Mouse (Mus musculus) embryonic facial prominence, embryonic 14.5 days (tissue): ENCODE results near the gene Sec16b. TPM values are rescaled to one million over a fixed set of nuclear protein-coding genes. Genes with fewer than 3 reads are reported as not detected.

Source experiments
- ATAC-seq: fragments of 200-750 bp; cut with Nextera tagmentation; 2 replicates; pipeline ENCODE4 v1.8.0; 2017; ENCODE audit warnings: low read depth, moderate number of reproducible peaks, moderate TSS enrichment
- DNase-seq: peaks from one replicate; pipeline ENCODE4 v3.0.0-alpha.2; 2015; ENCODE audit warnings: low spot score
- H3K27ac ChIP-seq: fragments of 300-500 bp; sonication (generic); replicated peaks from 2 replicates; pipeline ENCODE4 v1.5.1; 2014; ENCODE audit warnings: low read depth, mild to moderate bottlenecking, low read length, moderate library complexity
- H3K27me3 ChIP-seq: fragments of 300-500 bp; sonication (generic); replicated peaks from 2 replicates; pipeline ENCODE4 v1.6.1; 2014; ENCODE audit warnings: low read length; ENCODE audit not compliant: control insufficient read depth, insufficient read depth
- H3K36me3 ChIP-seq: fragments of 300-500 bp; sonication (generic); 2 replicates; pipeline ENCODE4 v1.6.1; 2014; ENCODE audit warnings: low read length, mixed read lengths; ENCODE audit not compliant: control insufficient read depth, insufficient read depth
- H3K4me1 ChIP-seq: fragments of 300-500 bp; sonication (generic); 2 replicates; pipeline ENCODE4 v1.6.1; 2014; ENCODE audit warnings: antibody characterized with exemption, low read length; ENCODE audit not compliant: control insufficient read depth, insufficient read depth
- H3K4me2 ChIP-seq: fragments of 300-500 bp; sonication (generic); 2 replicates; pipeline ENCODE4 v1.6.1; 2014; ENCODE audit warnings: low read depth, mild to moderate bottlenecking, low read length, moderate library complexity, mixed read lengths
- H3K4me3 ChIP-seq: fragments of 300-500 bp; sonication (generic); 2 replicates; pipeline ENCODE4 v1.5.1; 2014; ENCODE audit warnings: low read depth, mild to moderate bottlenecking, low read length
- H3K9ac ChIP-seq: fragments of 300-500 bp; sonication (generic); 2 replicates; pipeline ENCODE4 v1.6.1; 2014; ENCODE audit warnings: low read depth, mild to moderate bottlenecking, low read length, moderate library complexity, mixed read lengths
- H3K9me3 ChIP-seq: fragments of 300-500 bp; sonication (generic); 2 replicates; pipeline ENCODE4 v1.6.1; 2016; ENCODE audit warnings: low read length; ENCODE audit not compliant: control insufficient read depth
- WGBS: fragments of 180-500 bp; shearing (Covaris S2); extraction: QIAGEN DNeasy Blood & Tissue Kit; methylation state at CpG from one replicate; pipeline ENCODE4 v1.1.7; 2014; 5-methylcytosine and 5-hydroxymethylcytosine counted together
- polyA plus RNA-seq: library from polyadenylated mRNA; unstranded; fragments of >200 nt; fragmentation: Nextera tagmentation; extraction: Ambion mirVana; gene quantifications from 2 replicates; pipeline ENCODE4 v1.2.1, GENCODE M21; 2014

Gene Sec16b
- 8.0 and 9.8 TPM in 2 replicates for polyA plus RNA-seq

GRCm38 (mm10) chr1:157506522-157506921 lies at the start of gene Sec16b:
Gene Sec16b, plus strand, starts transcription at chr1:157506728.
- H3K4me3 ChIP-seq, result peak within 1 kb of the TSS; percentile 8; the same call in 1 of the 2 replicates

GRCm38 (mm10) chr1:157457789-157458188 lies 48.7 kb upstream of the Sec16b start:
- Histone ChIP-seq H3K4me1 (no peaks in the 10 kb centered on the region), H3K27me3 (no peaks in the 10 kb centered on the region), H3K36me3 (no peaks in the 10 kb centered on the region), H3K9ac (no peak overlapping the region), H3K27ac (peak overlapping the region; percentile 48; the same call in 1 of the 2 replicates), H3K4me2 (peak overlapping the region; percentile 60; the same call in 1 of the 2 replicates), H3K9me3 (no peaks in the 10 kb centered on the region), H3K4me3 (peak overlapping the region; percentile 34; the same call in 1 of the 2 replicates)
- ATAC-seq (peak; percentile 45; the same call in 1 of the 2 replicates), DNase-seq (no peak)
- WGBS, result 81% methylated on average over 3 of the region's 3 CpGs

More at GRCm38 (mm10) chr1:157506522-157506921, at the start of gene Sec16b:
- Histone ChIP-seq H3K9me3 (no peaks in the 10 kb centered on the region), H3K27ac (peak within 1 kb of the TSS; percentile 35), H3K4me1 (peaks cover 5% of the 10 kb centered on the region; the same call in 1 of the 2 replicates), H3K27me3 (no peaks in the 10 kb centered on the region; the same call in 1 of the 2 replicates), H3K4me2 (peak within 1 kb of the TSS; percentile 36), H3K36me3 (no peaks in the 10 kb centered on the region), H3K9ac (peak within 1 kb of the TSS; percentile 32)
- peak; percentile 85 for DNase-seq
- peak; percentile 45; the same call in 1 of the 2 replicates for ATAC-seq
- 13% methylated on average over 5 of the region's 5 CpGs for WGBS

- Histone ChIP-seq H3K4me2 (peak within 1 kb of the TSS; percentile 60), H3K27ac (peak within 1 kb of the TSS; percentile 48), H3K9ac (peak within 1 kb of the TSS; percentile 60), H3K36me3 (no peaks in the 10 kb centered on the region), H3K4me1 (no peaks in the 10 kb centered on the region), H3K4me3 (peak within 1 kb of the TSS; percentile 34), H3K9me3 (no peaks in the 10 kb centered on the region), H3K27me3 (no peaks in the 10 kb centered on the region)
- peak; percentile 89 for ATAC-seq
- 12% methylated on average over 21 of the region's 29 CpGs for WGBS
- DNase-seq, result peak; percentile 89
Measured at GRCm38 (mm10) chr1:157458421-157459208, 47.9 kb upstream of the Sec16b start, which contains the start of gene Cryzl2. Gene Cryzl2, plus strand, starts transcription at chr1:157458577.

GRCm38 (mm10) chr1:157459904-157460303 lies 46.6 kb upstream of the Sec16b start:
- DNase-seq (peak; percentile 79), ATAC-seq (0 out of 2 replicates have a peak, but pooled peaks have one; percentile 30)
- Histone ChIP-seq H3K36me3 (no peaks in the 10 kb centered on the region), H3K4me2 (no peak overlapping the region), H3K9me3 (no peaks in the 10 kb centered on the region), H3K9ac (no peak overlapping the region), H3K27ac (no peak overlapping the region), H3K4me1 (no peaks in the 10 kb centered on the region), H3K4me3 (no peak overlapping the region), H3K27me3 (no peaks in the 10 kb centered on the region)
- 85% methylated on average over 5 of the region's 5 CpGs for WGBS

GRCm38 (mm10) chr1:157461276-157461675 lies 45.3 kb upstream of the Sec16b start:
- Histone ChIP-seq H3K27ac (no peak overlapping the region), H3K9me3 (no peaks in the 10 kb centered on the region), H3K36me3 (no peaks in the 10 kb centered on the region), H3K4me2 (no peak overlapping the region), H3K9ac (no peak overlapping the region), H3K27me3 (no peaks in the 10 kb centered on the region), H3K4me3 (no peak overlapping the region), H3K4me1 (no peaks in the 10 kb centered on the region)
- DNase-seq, result no peak
- WGBS, result 96% methylated on average over 5 of the region's 5 CpGs
- no peak for ATAC-seq

GRCm38 (mm10) chr1:157462336-157462735 lies 44.2 kb upstream of the Sec16b start:
- no peaks in the 10 kb centered on the region for H3K36me3 ChIP-seq
- DNase-seq, result no peak
- H3K27me3 ChIP-seq, result no peaks in the 10 kb centered on the region
- H3K9ac ChIP-seq, result no peak overlapping the region
- WGBS, result 62% methylated on average over 3 of the region's 3 CpGs
- peak; percentile 13; the same call in 1 of the 2 replicates for ATAC-seq
- H3K4me2 ChIP-seq, result no peak overlapping the region
- H3K4me3 ChIP-seq, result no peak overlapping the region
- no peaks in the 10 kb centered on the region for H3K4me1 ChIP-seq
- H3K27ac ChIP-seq, result no peak overlapping the region
- no peaks in the 10 kb centered on the region for H3K9me3 ChIP-seq

GRCm38 (mm10) chr1:157465194-157465593 lies 41.3 kb upstream of the Sec16b start:
- Histone ChIP-seq H3K4me2 (no peak overlapping the region), H3K9ac (no peak overlapping the region), H3K27ac (no peak overlapping the region), H3K4me1 (no peaks in the 10 kb centered on the region), H3K27me3 (no peaks in the 10 kb centered on the region), H3K4me3 (no peak overlapping the region), H3K36me3 (no peaks in the 10 kb centered on the region), H3K9me3 (no peaks in the 10 kb centered on the region)
- DNase-seq (no peak), ATAC-seq (no peak)
- 75% methylated on average over 3 of the region's 3 CpGs for WGBS

- Histone ChIP-seq H3K9me3 (no peaks in the 10 kb centered on the region), H3K4me1 (no peaks in the 10 kb centered on the region), H3K9ac (no peak overlapping the region), H3K36me3 (no peaks in the 10 kb centered on the region), H3K4me2 (no peak overlapping the region), H3K27ac (no peak overlapping the region), H3K27me3 (no peaks in the 10 kb centered on the region), H3K4me3 (no peak overlapping the region)
- DNase-seq, result no peak
- 92% methylated on average over 8 of the region's 8 CpGs for WGBS
- ATAC-seq, result no peak
Measured at GRCm38 (mm10) chr1:157467866-157468265, 38.7 kb upstream of the Sec16b start.
